Mouse (Mus musculus): ENCODE measurements at regions not wholly inside any gene's neighbourhood (a gene's known extent, or its start where the extent isn't known, plus 50 kb on each side); places are given as distances from the start of the nearest gene placed in this dataset.

DNA sequence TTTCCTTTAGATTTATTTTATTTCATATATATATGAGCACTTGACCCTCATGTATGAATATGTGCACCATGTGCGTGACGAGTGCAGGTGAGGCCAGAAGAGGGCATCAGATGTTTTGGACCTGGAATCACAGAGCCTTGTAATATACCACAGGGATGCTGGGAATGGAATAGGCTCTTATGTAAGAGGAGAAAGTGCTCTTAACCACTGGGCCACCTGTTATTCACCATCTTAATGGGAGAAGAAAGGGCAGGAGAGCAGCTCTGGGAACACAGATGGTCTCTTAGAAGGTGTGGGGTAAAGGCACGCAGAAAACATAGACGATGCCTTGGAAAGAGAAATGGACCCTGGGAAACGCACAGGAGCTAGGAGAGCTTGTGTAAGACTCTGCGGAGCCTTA lies 61.3 kb downstream of the H2al2a start:
- Histone ChIP-seq H3K4me3 (ENCODE audit: insufficient read depth, low read length) (no peak overlapping the region), H3K4me1 (ENCODE audit: control insufficient read depth, insufficient read depth, low read length) (no peaks in the 10 kb centered on the region), H3K27ac (ENCODE audit: insufficient read depth, low read length) (no peak overlapping the region)
- no peak for TF ChIP-seq CTCF (IDR thresholded peaks at IDR 0.05; ENCODE audit: extremely low read depth, insufficient read depth, low read length)
- no peak for TF ChIP-seq POLR2A (IDR thresholded peaks at IDR 0.05; ENCODE audit: extremely low read depth, insufficient read depth, low read length)

DNA sequence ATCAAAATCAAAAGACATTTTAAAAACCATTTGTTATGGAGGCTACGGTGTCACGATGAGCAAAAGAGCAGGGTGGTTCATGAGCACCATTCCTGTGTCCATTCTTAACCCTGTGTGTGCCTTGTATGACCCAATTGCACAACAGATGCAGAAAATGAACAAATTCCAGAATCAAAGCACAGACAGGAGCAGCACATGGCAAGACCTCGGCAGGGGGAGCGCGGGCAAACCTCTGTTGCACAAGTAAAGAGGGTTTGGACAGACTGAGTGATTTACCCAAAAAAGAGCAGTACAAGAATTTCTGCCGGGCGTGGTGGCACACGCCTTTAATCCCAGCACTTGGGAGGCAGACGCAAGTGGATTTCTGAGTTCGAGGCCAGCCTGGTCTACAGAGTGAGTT lies 62.1 kb downstream of the H2al2a start:
- no peaks in the 10 kb centered on the region for H3K4me1 ChIP-seq (ENCODE audit: control insufficient read depth, insufficient read depth, low read length)
- H3K4me3 ChIP-seq (ENCODE audit: insufficient read depth, low read length) = no peak overlapping the region

DNA sequence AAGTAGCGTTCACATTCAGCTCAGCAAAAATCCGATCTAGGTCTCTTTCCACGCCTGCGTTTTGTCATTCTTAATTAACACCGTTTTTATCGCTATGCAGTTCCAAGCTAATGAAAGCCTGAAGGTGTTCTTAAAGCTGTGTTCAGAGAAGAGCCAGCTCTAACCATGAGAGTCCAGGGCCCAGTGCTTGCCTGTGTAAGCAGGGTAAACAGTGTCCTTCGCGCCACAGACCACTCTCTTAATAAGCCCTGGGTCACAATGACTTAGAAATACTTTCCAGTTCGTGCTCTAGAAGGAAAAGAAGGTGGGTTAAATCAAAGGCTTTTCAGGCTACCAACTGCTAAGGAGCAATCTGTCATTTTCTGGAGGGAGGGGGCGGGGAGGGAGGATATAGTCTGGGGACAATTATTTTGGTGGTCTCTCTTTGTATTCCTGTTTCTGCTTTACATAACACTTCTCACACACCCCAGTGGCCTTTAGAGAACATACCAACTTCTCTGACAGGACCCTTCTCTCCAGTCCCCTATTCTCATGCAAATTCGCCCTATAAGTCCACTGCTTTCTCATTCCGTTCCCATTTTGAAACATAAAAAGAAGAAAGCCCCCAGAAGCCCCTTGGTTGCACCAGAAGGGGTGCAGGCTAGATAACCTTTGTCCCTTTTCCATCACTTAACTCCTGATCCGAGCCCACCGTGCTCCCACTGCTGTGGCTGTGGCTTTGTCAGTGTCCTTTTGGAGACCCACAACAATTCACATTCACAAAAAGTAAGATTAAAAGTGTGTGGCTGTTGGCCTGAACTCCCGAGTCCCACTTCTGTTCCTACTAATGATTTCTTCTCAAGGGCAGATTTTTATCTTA lies 63.6 kb downstream of the H2al2a start:
- H3K27ac ChIP-seq (ENCODE audit: insufficient read depth, low read length) = no peak overlapping the region
- H3K4me1 ChIP-seq (ENCODE audit: control insufficient read depth, insufficient read depth, low read length) = no peaks in the 10 kb centered on the region
- H3K4me3 ChIP-seq (ENCODE audit: insufficient read depth, low read length) = no peak overlapping the region
- TF ChIP-seq POLR2A (IDR thresholded peaks at IDR 0.05; ENCODE audit: extremely low read depth, insufficient read depth, low read length) = no peak
- no peak for TF ChIP-seq CTCF (IDR thresholded peaks at IDR 0.05; ENCODE audit: extremely low read depth, insufficient read depth, low read length)

More for the DNA sequence above, 62.1 kb downstream of the H2al2a start:
- no peak overlapping the region for H3K27ac ChIP-seq (ENCODE audit: insufficient read depth, low read length)
- TF ChIP-seq POLR2A (IDR thresholded peaks at IDR 0.05; ENCODE audit: extremely low read depth, insufficient read depth, low read length) (no peak), CTCF (IDR thresholded peaks at IDR 0.05; ENCODE audit: extremely low read depth, insufficient read depth, low read length) (no peak)

DNA sequence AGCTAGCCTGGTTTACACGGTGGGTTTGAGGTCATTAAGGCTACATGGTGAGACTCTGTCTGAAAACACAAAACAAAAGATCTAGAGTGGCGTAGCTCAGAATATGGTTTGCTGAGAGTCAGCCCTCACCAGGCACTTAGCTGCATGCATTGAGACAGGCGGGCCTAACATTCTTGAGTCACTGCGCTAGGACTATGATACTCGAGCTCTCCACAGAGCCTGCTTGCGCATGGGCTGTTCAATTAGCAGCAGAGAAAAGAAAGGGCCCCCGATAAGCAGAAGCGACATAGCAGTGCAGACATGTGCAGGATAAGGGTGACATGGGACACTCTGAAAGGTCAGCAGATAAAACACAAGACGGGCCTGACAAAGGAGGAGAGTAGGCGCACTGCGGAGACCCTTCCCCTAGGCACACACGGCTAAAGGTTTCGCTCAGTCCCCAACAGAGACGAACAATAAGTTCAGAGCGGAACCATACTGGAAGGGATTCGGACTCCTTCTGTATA lies 64.3 kb downstream of the H2al2a start:
- H3K4me3 ChIP-seq (ENCODE audit: insufficient read depth, low read length) = no peak overlapping the region
- H3K27ac ChIP-seq (ENCODE audit: insufficient read depth, low read length) = no peak overlapping the region
- TF ChIP-seq POLR2A (IDR thresholded peaks at IDR 0.05; ENCODE audit: extremely low read depth, insufficient read depth, low read length) (no peak), CTCF (IDR thresholded peaks at IDR 0.05; ENCODE audit: extremely low read depth, insufficient read depth, low read length) (no peak)
- no peaks in the 10 kb centered on the region for H3K4me1 ChIP-seq (ENCODE audit: control insufficient read depth, insufficient read depth, low read length)

DNA sequence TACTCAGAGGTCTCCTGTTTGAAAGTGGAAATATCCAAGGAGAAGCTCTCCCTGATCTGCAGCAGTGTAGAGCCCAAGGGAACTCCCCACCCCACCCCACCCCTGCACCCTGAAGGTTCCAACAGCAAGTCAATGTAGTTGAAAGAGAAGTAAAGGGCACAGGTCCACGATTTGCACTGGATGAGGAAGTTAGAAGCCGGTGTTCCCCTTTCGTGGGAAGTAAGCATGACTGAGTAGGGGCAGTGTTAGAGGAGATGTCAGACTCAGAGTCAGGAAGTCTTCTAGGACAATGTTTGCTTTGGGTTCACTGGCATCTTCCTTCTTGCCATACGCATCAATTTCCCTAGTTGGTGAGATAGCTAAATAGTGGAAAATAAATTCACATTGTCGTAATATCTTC lies 64.9 kb downstream of the H2al2a start:
- H3K4me1 ChIP-seq (ENCODE audit: control insufficient read depth, insufficient read depth, low read length) = no peaks in the 10 kb centered on the region

DNA sequence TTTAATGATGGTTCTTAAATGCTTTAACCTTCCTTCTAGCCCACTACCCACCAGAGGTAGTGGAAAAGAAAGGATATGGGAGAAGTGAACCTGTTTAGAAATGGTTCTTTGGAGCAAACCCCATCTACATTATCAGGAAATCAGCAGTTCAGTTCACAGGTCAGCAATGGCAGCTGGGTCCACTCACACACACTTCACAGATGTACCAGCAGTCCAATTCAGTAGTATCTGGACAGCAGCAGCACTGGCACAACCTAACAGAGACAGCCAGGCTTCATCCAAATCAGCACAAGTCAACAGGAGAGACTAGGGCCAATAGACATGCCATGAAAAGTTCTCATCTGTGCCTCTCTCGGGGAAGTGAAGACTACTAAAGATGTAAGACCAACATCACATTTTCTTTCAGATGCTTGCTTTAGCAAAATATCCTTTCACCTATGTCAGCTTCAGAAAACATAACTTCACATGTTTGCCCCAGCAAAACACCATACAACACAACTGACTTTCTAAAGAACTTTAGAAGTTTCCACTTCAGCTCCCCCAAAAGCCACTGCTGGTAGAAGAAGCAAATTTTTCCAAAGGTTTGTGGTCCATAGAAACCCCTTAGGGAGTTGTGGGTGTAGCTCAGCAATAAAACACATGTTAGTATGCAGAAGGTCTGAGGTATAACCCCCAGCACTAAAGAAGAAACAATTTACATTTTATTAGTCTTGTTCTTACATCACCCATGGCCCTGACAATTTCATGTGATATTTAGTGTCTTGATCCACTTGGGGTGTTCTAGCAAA lies 77.7 kb downstream of the H2al2a start:
- no peak for TF ChIP-seq POLR2A (IDR thresholded peaks at IDR 0.05; ENCODE audit: extremely low read depth, insufficient read depth, low read length)
- H3K4me1 ChIP-seq (ENCODE audit: control insufficient read depth, insufficient read depth, low read length) = no peaks in the 10 kb centered on the region
- no peak overlapping the region for H3K27ac ChIP-seq (ENCODE audit: insufficient read depth, low read length)
- H3K4me3 ChIP-seq (ENCODE audit: insufficient read depth, low read length) = no peak overlapping the region

More for the DNA sequence above, 64.9 kb downstream of the H2al2a start:
- Histone ChIP-seq H3K27ac (ENCODE audit: insufficient read depth, low read length) (no peak overlapping the region), H3K4me3 (ENCODE audit: insufficient read depth, low read length) (no peak overlapping the region)
- TF ChIP-seq POLR2A (IDR thresholded peaks at IDR 0.05; ENCODE audit: extremely low read depth, insufficient read depth, low read length) (no peak), CTCF (IDR thresholded peaks at IDR 0.05; ENCODE audit: extremely low read depth, insufficient read depth, low read length) (no peak)

DNA sequence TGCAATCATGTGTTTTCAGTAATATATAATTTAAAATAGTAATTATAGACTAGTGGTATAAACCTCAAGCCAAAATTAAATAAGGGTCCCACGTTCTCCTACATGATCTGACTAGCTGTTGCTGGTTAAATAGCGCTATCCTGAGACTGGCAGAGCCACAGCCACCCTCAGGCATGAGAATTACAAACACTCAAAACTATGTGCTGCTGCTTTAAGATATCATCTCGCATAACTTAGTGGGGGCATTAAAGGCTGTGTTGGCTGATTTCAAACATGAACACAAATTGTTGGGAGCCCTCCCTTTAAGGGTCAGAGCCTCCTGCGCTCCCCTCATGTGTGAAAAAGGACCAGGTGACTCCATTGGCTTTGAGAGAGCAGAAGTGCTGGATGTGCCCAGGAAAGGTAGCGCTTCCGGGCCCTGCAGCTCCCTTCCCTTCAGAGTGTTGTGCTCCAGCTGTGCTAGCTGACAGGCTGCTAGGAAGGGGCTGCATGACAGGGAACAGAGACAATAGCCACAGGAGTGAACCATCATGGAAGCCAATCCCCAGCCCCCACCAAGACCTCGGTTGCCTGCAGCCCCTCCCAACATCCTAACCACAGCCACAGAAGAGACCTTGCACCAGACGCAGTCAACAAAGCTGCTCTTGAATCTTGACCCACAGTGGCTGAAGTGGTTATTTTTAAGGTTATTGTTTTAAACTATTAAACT lies 79.4 kb downstream of the H2al2a start:
- Histone ChIP-seq H3K4me3 (ENCODE audit: insufficient read depth, low read length) (no peak overlapping the region), H3K4me1 (ENCODE audit: control insufficient read depth, insufficient read depth, low read length) (no peaks in the 10 kb centered on the region), H3K27ac (ENCODE audit: insufficient read depth, low read length) (no peak overlapping the region)
- TF ChIP-seq POLR2A (IDR thresholded peaks at IDR 0.05; ENCODE audit: extremely low read depth, insufficient read depth, low read length) = no peak
- no peak for TF ChIP-seq CTCF (IDR thresholded peaks at IDR 0.05; ENCODE audit: extremely low read depth, insufficient read depth, low read length)

DNA sequence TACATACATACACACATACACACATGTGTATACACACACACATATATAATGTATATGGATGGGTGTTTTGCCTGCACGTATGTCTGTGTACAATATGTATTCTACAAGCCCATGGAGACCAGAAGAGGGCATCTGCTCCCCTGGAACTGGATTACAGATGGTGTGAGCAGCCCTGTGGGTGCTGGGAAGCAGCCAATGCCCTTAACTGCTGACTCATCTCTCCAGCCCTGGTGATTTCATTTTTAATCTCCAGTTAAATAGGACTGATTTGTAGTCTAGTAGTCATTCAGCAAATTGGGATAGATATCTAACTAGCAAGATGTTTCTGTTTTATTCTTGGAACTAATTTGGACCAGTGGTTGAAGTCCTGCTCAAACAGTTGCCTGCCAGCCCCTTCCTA lies 94.1 kb downstream of the H2al2a start:
- Histone ChIP-seq H3K4me1 (ENCODE audit: control insufficient read depth, insufficient read depth, low read length) (no peaks in the 10 kb centered on the region), H3K27ac (ENCODE audit: insufficient read depth, low read length) (no peak overlapping the region), H3K4me3 (ENCODE audit: insufficient read depth, low read length) (no peak overlapping the region)
- TF ChIP-seq CTCF (IDR thresholded peaks at IDR 0.05; ENCODE audit: extremely low read depth, insufficient read depth, low read length) (no peak), POLR2A (IDR thresholded peaks at IDR 0.05; ENCODE audit: extremely low read depth, insufficient read depth, low read length) (no peak)

DNA sequence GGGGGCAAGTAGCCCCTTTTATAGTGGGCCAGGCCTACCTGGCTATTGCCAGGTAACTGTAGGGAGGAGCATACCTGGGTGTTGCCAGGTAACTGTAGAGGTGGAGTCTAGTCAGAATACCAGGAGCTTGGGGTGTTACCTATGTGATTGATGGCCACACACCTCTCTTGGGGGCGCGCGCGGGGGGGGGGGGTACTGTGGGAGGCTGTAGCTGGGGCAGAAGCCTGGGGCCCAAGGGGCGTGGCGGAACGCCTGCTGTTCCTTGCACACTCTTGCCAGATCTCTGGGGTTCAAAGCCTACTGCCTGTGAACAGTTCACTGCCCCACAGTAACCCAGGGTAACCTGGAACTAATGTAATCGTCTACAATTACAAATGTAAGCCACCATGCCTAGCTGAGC lies 96.6 kb downstream of the H2al2a start:
- Histone ChIP-seq H3K4me3 (ENCODE audit: insufficient read depth, low read length) (no peak overlapping the region), H3K27ac (ENCODE audit: insufficient read depth, low read length) (no peak overlapping the region), H3K4me1 (ENCODE audit: control insufficient read depth, insufficient read depth, low read length) (no peaks in the 10 kb centered on the region)
- TF ChIP-seq POLR2A (IDR thresholded peaks at IDR 0.05; ENCODE audit: extremely low read depth, insufficient read depth, low read length) (no peak), CTCF (IDR thresholded peaks at IDR 0.05; ENCODE audit: extremely low read depth, insufficient read depth, low read length) (no peak)

Data from cortical plate, adult 2 months (tissue).